Comparison of ENCODE assay signal across 8 mouse cellular contexts in the genomic region with DNA sequence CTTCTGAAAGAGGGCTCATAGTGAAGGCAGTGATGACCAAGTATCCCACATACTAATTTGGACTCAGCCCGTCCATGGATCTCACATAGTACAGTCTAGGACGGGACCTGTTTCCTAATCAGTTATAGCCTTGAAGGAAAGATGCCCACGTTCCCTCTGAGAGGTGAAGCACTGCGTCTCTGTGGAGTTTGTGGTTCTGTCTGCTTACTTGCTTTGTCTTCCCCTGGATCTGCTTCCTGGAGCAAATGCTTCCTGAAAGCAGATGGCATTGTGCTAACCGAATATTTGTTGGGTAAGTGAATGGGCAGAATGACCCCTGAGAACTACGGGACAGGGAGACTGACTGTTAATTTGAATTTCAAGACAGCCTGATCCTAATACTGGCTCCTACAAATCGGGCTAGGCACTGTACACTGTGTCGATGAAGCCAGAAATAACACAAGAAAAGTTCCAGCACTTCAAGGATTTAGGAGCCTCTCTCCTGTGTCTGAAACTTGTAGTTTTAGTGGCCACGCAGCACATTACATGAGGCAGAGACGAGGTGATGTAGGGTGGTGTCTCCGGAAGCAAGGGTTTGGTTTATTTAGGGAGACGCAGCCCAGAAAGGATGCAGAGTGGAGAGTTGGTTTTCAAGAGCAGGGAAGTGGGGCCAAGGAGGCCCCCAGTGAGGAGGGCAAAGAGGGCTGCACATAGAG. TPM values are rescaled to one million over a fixed set of nuclear protein-coding genes. Genes with fewer than 3 reads are reported as not detected.
DNase-seq lines count a peak whose midpoint lies in the region; ATAC-seq and TF ChIP-seq lines count a peak whose summit lies in the region.

No protein-coding gene starts in this region.

- H3K4me2 ChIP-seq in embryonic facial prominence, embryonic 13.5 days: peak overlapping the region; percentile 76
- peak overlapping the region; percentile 81 for H3K4me2 ChIP-seq in intestine, embryonic 16.5 days (ENCODE audit: low read depth, low read length)
- H3K4me2 ChIP-seq in midbrain, postnatal 0 days (ENCODE audit: low read depth, low read length, poor library complexity, severe bottlenecking): peak overlapping the region; percentile 73

- H3K9me3 ChIP-seq in embryonic facial prominence, embryonic 13.5 days: no peaks in the 10 kb centered on the region
- no peaks in the 10 kb centered on the region for H3K9me3 ChIP-seq in intestine, embryonic 16.5 days (ENCODE audit: control insufficient read depth, low read length)
- H3K9me3 ChIP-seq in midbrain, postnatal 0 days (ENCODE audit: low read length): no peaks in the 10 kb centered on the region

- peak overlapping the region; percentile 74 for H3K4me3 ChIP-seq in C2C12 (ENCODE audit: insufficient read depth, poor library complexity, severe bottlenecking)
- H3K4me3 ChIP-seq in embryonic facial prominence, embryonic 13.5 days: peak overlapping the region; percentile 83
- peak overlapping the region; percentile 84 for H3K4me3 ChIP-seq in intestine, embryonic 16.5 days (ENCODE audit: low read length)
- peak overlapping the region; percentile 84 for H3K4me3 ChIP-seq in midbrain, postnatal 0 days (ENCODE audit: low read depth, low read length)

- 36% methylated on average over 12 of the region's 12 CpGs for WGBS in embryonic facial prominence, embryonic 13.5 days
- 24% methylated on average over 12 of the region's 12 CpGs for WGBS in intestine, embryonic 16.5 days
- 33% methylated on average over 12 of the region's 12 CpGs for WGBS in midbrain, postnatal 0 days

- H3K4me1 ChIP-seq in embryonic facial prominence, embryonic 13.5 days: peaks cover 25% of the 10 kb centered on the region
- H3K4me1 ChIP-seq in intestine, embryonic 16.5 days (ENCODE audit: control insufficient read depth, insufficient read depth, low read length): peaks cover 10% of the 10 kb centered on the region
- peaks cover 6% of the 10 kb centered on the region; the same call in 1 of the 2 replicates for H3K4me1 ChIP-seq in midbrain, postnatal 0 days (ENCODE audit: insufficient read depth, low read length)

- DNase-seq in cerebellum, adult 9-11 months: peak; percentile 30
- no peak for DNase-seq in cerebellum, postnatal 25 days
- DNase-seq in midbrain, postnatal 0 days (ENCODE audit: low spot score): peak; percentile 20
- DNase-seq in adrenal gland, adult 8-10 months: no peak
- no peak for DNase-seq in layer of hippocampus, adult 9-10 months (ENCODE audit: low spot score)

- ATAC-seq in embryonic facial prominence, embryonic 13.5 days (ENCODE audit: insufficient number of reproducible peaks, insufficient read depth, low FRiP score, low TSS enrichment, low read depth): no peak
- ATAC-seq in intestine, embryonic 16.5 days: no peak
- no peak for ATAC-seq in midbrain, postnatal 0 days (ENCODE audit: low FRiP score)

- H3K27ac ChIP-seq in embryonic facial prominence, embryonic 13.5 days: peak overlapping the region; percentile 97
- peak overlapping the region; percentile 94 for H3K27ac ChIP-seq in intestine, embryonic 16.5 days (ENCODE audit: low read length)
- H3K27ac ChIP-seq in midbrain, postnatal 0 days (ENCODE audit: low read depth, low read length): peak overlapping the region; percentile 97

- peaks cover 21% of the 10 kb centered on the region for H3K79me2 ChIP-seq in C2C12 (ENCODE audit: control insufficient read depth, insufficient read depth)

- H3K27me3 ChIP-seq in C2C12 (ENCODE audit: control insufficient read depth, insufficient read depth, insufficient read length): no peaks in the 10 kb centered on the region
- no peaks in the 10 kb centered on the region for H3K27me3 ChIP-seq in embryonic facial prominence, embryonic 13.5 days
- no peaks in the 10 kb centered on the region for H3K27me3 ChIP-seq in intestine, embryonic 16.5 days (replicated peaks; ENCODE audit: control insufficient read depth, insufficient read depth, low read length)
- no peaks in the 10 kb centered on the region for H3K27me3 ChIP-seq in midbrain, postnatal 0 days (ENCODE audit: insufficient read depth, low read length)

- H3K36me3 ChIP-seq in C2C12 (ENCODE audit: control insufficient read depth, insufficient read depth): peaks cover 3% of the 10 kb centered on the region
- H3K36me3 ChIP-seq in embryonic facial prominence, embryonic 13.5 days: peaks cover 26% of the 10 kb centered on the region
- no peaks in the 10 kb centered on the region for H3K36me3 ChIP-seq in intestine, embryonic 16.5 days (ENCODE audit: control insufficient read depth, insufficient read depth, low read length)
- H3K36me3 ChIP-seq in midbrain, postnatal 0 days (ENCODE audit: insufficient read depth, low read length): 0 out of 2 replicates have a peak, but pooled peaks cover 2% of the 10 kb centered on the region

- peak overlapping the region; percentile 92 for H3K9ac ChIP-seq in embryonic facial prominence, embryonic 13.5 days
- H3K9ac ChIP-seq in intestine, embryonic 16.5 days (ENCODE audit: low read depth, low read length): peak overlapping the region; percentile 83
- H3K9ac ChIP-seq in midbrain, postnatal 0 days (replicated peaks; ENCODE audit: low read length, poor library complexity, severe bottlenecking): peak overlapping the region; percentile 79

- peak overlapping the region; percentile 75 for H3ac ChIP-seq in C2C12 (ENCODE audit: control insufficient read depth, insufficient read length, low read depth)

- H3K79me3 ChIP-seq in C2C12 (ENCODE audit: low read depth): peaks cover 6% of the 10 kb centered on the region

- TF ChIP-seq CTCF in C2C12 (IDR thresholded peaks at IDR 0.05; ENCODE audit: control insufficient read depth, insufficient read depth, insufficient read length): no peak
- no peak for TF ChIP-seq CTCF in midbrain, postnatal 0 days (IDR thresholded peaks at IDR 0.05)

TF ChIP-seq in C2C12, 6 proteins besides CTCF, POLR2A, EP300 and RAD21:
- TF ChIP-seq MYOD1 (IDR thresholded peaks at IDR 0.05; ENCODE audit: control insufficient read depth, insufficient read length, low read depth): no peak
- no peak for TF ChIP-seq USF1 (IDR thresholded peaks at IDR 0.05; ENCODE audit: low read depth)
- no peak for TF ChIP-seq MYOG (IDR thresholded peaks at IDR 0.05; ENCODE audit: control insufficient read depth, extremely low read depth, insufficient read length)
- no peak for TF ChIP-seq CEBPB (IDR thresholded peaks at IDR 0.05; ENCODE audit: low read depth)
- TF ChIP-seq MAX (IDR thresholded peaks at IDR 0.05): no peak
- no peak for TF ChIP-seq FOSL1 (IDR thresholded peaks at IDR 0.05; ENCODE audit: insufficient read depth, low read length, poor library complexity, severe bottlenecking)

RNA-seq across cellular contexts. Expression of a gene that starts 1.3 kb away (rescaled TPM):
- 39.4 TPM for polyA plus RNA-seq in C2C12 (2012; fragmentation: generic; extraction: Trizol)
- 235 and 236 TPM in 2 replicates for polyA plus RNA-seq in embryonic facial prominence, embryonic 13.5 days (2015; fragmentation: Nextera tagmentation; extraction: Ambion mirVana)
- polyA plus RNA-seq in intestine, embryonic 16.5 days (2015; fragmentation: Nextera tagmentation; extraction: Ambion mirVana): 143 and 148 TPM in 2 replicates
- total RNA-seq in midbrain, postnatal 0 days (2014; rRNA removed): 148 and 162 TPM in 2 replicates
- 224 and 237 TPM in 2 replicates for polyA plus RNA-seq in midbrain, postnatal 0 days (2015; fragmentation: Nextera tagmentation; extraction: Ambion mirVana)
- 10 to 100 TPM; 56.4 to 67.5 (median 61.9) TPM for total RNA-seq in adrenal gland, adult 8-10 months (2022)

RNA-seq across cellular contexts. Expression of a gene that starts 39.4 kb away (rescaled TPM):
- 44.3 TPM for polyA plus RNA-seq in C2C12 (2012; fragmentation: generic; extraction: Trizol)
- polyA plus RNA-seq in embryonic facial prominence, embryonic 13.5 days (2015; fragmentation: Nextera tagmentation; extraction: Ambion mirVana): 70.2 and 72.7 TPM in 2 replicates
- 43.8 and 46.1 TPM in 2 replicates for polyA plus RNA-seq in intestine, embryonic 16.5 days (2015; fragmentation: Nextera tagmentation; extraction: Ambion mirVana)
- 77.5 and 85.5 TPM in 2 replicates for total RNA-seq in midbrain, postnatal 0 days (2014; rRNA removed)
- 74.6 and 80.8 TPM in 2 replicates for polyA plus RNA-seq in midbrain, postnatal 0 days (2015; fragmentation: Nextera tagmentation; extraction: Ambion mirVana)
- 10 to 100 TPM; 47.4 to 55.0 (median 50.1) TPM for total RNA-seq in adrenal gland, adult 8-10 months (2022)

Comparison
In these comparisons a context has a peak if more than half of its experiments do, and no peak if none do; other contexts are left out.
1. DNase-seq: peak in cerebellum, adult 9-11 months (single experiment) and midbrain, postnatal 0 days (single experiment); none in cerebellum, postnatal 25 days (0 of 2), adrenal gland, adult 8-10 months (single experiment) and layer of hippocampus, adult 9-10 months (single experiment).
2. Peak in every context shown above with its lines, with median percentiles within 50 percentile points of each other: H3K4me3 ChIP-seq, H3K27ac ChIP-seq, H3K4me2 ChIP-seq and H3K9ac ChIP-seq.